Mouse (Mus musculus) embryonic fibroblast, embryonic 13.5 days (primary cell): Measurements from ENCODE around the gene Zfp13. TPM values are rescaled to one million over a fixed set of nuclear protein-coding genes. Genes with fewer than 3 reads are reported as not detected.

Source experiments
- H3K27ac ChIP-seq: 2 replicates; pipeline ENCODE4 v1.5.1; 2012; ENCODE audit warnings: low read length, control low read depth, inconsistent platforms; ENCODE audit not compliant: insufficient read depth
- H3K4me1 ChIP-seq: 2 replicates; pipeline ENCODE4 v1.6.1; 2011; ENCODE audit warnings: low read length; ENCODE audit not compliant: control insufficient read depth, insufficient read depth
- H3K4me3 ChIP-seq: 2 replicates; pipeline ENCODE4 v1.5.1; 2011; ENCODE audit warnings: mild to moderate bottlenecking, control low read depth, low read length; ENCODE audit not compliant: insufficient read depth
- CTCF ChIP-seq: IDR thresholded peaks from 2 replicates; pipeline ENCODE4 v1.5.1; 2011; ENCODE audit warnings: mild to moderate bottlenecking, control low read depth, low read length, moderate library complexity, borderline replicate concordance; ENCODE audit not compliant: insufficient read depth
- POLR2A ChIP-seq: IDR thresholded peaks from 2 replicates; pipeline ENCODE4 v1.6.1; 2011; ENCODE audit warnings: low read depth, mild to moderate bottlenecking, control low read depth, low read length, moderate library complexity
- polyA plus RNA-seq: library from polyadenylated mRNA; stranded (reverse); fragments of >200 nt; gene quantifications from 2 replicates; pipeline ENCODE4 v1.2.4, GENCODE M21; 2011; ENCODE audit warnings: low read depth; ENCODE audit not compliant: missing spikeins, insufficient read length

The Zfp13 gene
- polyA plus RNA-seq, 1 experiment: 8.1 TPM

GRCm38 (mm10) chr17:23568370-23568769 lies 30.9 kb downstream of the Zfp13 start:
- Histone ChIP-seq H3K27ac (no peak overlapping the region), H3K4me3 (no peak overlapping the region), H3K4me1 (peaks cover 4% of the 10 kb centered on the region; the same call in 1 of the 2 replicates)
- no peak for TF ChIP-seq POLR2A
- TF ChIP-seq CTCF: no peak

DNA sequence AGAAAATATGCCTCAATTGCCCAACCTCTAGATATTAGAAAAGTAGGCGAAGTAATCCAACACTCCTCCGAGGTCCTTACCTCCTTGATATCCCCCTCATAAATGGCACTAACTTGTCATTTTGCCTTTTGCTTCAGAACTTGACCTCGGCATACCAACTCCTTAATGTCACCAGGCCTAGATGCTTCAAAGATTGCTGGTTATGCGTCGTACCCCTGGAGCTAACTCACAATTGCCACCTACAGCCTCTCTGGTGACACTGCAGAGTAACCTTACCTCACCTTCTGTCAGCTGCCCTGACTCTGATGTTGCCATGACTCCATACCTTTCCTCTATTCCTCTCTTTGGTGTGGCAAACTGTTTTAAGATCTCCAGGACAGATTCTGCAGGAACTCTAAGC lies 32.5 kb downstream of the Zfp13 start:
- Histone ChIP-seq H3K4me3 (no peak overlapping the region), H3K4me1 (peaks cover 4% of the 10 kb centered on the region; the same call in 1 of the 2 replicates), H3K27ac (no peak overlapping the region)
- TF ChIP-seq POLR2A: no peak
- no peak for TF ChIP-seq CTCF

DNA sequence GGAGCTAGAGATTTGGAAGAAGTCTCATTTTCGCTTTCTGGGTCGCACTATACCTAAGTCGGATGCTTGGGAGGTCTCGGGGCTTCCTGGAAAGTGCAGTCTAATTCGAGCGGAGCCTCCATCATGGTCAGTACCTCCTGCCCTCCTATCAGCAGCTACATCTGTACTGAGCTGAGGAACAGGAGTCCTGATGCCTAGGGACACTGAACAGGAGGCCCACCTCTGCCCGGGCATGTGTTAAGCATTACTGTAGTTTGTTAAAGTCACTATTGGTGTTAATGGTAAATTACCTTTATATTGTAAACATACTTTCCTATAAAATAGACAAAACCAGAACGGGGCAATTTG lies 34.9 kb downstream of the Zfp13 start:
- TF ChIP-seq CTCF: no peak
- no peak for TF ChIP-seq POLR2A
- Histone ChIP-seq H3K27ac (peak overlapping the region; percentile 79), H3K4me3 (peak overlapping the region; percentile 90), H3K4me1 (peaks cover 4% of the 10 kb centered on the region; the same call in 1 of the 2 replicates)

GRCm38 (mm10) chr17:23563595-23564367 lies 35.5 kb downstream of the Zfp13 start, which contains the start of gene Zfp213:
TSS of gene Zfp213 (minus strand) at chr17:23564238.
- TF ChIP-seq POLR2A (peak; percentile 80; the same call in 1 of the 2 replicates), CTCF (no peak)
- H3K4me1 ChIP-seq: peaks cover 4% of the 10 kb centered on the region; the same call in 1 of the 2 replicates
- peak within 1 kb of the TSS; percentile 79 for H3K27ac ChIP-seq
- peak within 1 kb of the TSS; percentile 96 for H3K4me3 ChIP-seq

DNA sequence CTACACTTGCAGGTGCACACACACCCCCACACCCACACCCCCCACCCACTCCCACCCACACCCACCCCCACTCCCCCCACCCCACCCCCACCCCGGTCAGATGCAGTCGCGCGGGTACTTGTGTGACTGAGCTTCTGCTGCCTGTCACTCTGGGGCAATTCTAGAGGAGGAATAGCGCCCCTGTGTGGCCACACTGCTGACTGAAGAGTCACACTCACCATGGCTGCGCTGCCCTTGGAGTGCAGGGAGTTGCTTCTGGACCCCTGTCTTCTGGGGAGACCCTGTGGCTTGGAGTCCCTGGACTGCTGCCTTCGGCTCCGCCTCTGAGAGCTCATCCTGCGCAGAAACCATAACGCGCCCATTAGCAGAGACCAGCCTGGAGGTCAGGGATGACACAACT lies 39.5 kb downstream of the Zfp13 start:
- Histone ChIP-seq H3K4me3 (no peak overlapping the region), H3K4me1 (peaks cover under 1% of the 10 kb centered on the region; the same call in 1 of the 2 replicates), H3K27ac (no peak overlapping the region)
- TF ChIP-seq POLR2A (no peak), CTCF (peak; percentile 40; the same call in 1 of the 2 replicates)

DNA sequence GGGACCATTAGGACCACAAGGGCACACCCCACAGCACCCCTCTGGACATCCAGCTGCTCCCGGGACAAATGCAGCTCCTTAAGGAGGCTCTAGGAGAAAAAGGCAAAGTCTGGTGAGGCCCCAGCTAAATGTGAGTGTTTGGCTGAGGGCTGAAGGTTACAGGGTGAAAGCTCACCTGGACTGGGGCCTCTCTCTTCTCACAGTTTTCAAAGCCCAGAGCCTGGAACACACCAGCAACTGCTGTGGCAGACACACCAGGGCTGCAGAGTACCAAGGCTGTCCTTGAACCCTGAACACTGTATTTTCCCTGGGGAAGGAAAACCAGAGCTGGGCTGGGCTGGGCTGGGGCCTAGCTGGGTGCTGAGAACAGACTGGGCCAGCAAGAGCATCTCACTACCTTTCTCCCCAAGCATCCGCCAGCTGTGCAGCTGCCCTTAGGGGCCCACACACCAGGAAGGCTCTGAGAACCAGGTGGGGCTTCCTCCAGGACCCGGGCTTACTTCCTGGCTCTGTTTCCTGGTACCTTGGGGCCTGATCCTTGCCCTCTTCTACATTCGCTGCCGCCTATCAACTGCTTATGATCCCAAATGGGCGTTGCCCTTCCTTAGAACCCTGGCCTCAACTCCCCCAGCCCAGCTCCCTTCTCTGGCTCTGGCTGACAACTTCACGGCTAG lies 43.9 kb downstream of the Zfp13 start:
- Histone ChIP-seq H3K4me1 (no peaks in the 10 kb centered on the region), H3K27ac (no peak overlapping the region), H3K4me3 (no peak overlapping the region)
- TF ChIP-seq POLR2A (no peak), CTCF (no peak)

DNA sequence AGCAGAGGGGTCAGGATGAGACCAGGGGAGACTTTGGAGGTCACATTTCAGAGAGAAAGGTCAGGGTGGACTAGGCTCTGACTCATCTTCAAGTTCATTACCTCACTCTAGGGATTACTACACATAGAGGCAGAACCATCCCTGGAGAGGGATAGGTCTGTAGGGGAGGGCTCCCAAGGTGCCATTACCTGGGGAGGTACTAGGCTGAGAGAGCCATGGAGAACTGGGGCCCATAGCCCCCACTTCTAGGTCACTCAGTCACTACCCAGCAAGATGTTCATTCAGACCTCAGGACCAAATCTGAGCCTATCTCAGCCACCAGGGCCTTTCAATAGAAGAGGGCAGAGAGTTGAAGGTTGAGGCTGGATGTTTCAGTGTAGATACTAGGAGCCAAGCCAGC lies 45.0 kb downstream of the Zfp13 start:
- Histone ChIP-seq H3K4me1 (no peaks in the 10 kb centered on the region), H3K27ac (no peak overlapping the region), H3K4me3 (no peak overlapping the region)
- no peak for TF ChIP-seq POLR2A
- no peak for TF ChIP-seq CTCF

DNA sequence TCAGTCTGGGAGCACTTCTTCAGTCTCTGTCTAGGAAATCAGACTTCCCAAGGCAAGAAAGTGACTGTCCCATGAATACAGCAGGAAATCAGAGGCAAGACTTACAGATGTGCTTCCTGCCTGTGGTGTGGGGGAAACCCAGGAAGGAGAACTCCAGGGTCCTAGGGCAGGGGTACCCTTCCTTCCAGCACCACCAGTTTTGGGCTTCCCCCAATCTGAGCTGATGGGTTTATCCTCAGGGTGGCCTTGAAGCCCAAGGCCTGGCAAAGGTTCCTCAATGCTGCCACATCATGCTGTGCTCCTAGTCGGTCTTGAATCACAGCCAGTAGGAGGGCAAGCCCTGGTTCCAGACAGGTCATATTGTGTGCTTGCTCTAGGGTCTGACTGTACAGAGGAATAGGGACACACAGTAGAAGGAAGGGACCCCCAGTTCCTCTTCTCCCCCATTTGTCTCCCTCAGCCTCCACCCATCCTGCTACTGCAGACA lies 45.6 kb downstream of the Zfp13 start:
- no peak overlapping the region for H3K4me3 ChIP-seq
- no peaks in the 10 kb centered on the region for H3K4me1 ChIP-seq
- H3K27ac ChIP-seq: no peak overlapping the region
- TF ChIP-seq CTCF (no peak), POLR2A (no peak)

DNA sequence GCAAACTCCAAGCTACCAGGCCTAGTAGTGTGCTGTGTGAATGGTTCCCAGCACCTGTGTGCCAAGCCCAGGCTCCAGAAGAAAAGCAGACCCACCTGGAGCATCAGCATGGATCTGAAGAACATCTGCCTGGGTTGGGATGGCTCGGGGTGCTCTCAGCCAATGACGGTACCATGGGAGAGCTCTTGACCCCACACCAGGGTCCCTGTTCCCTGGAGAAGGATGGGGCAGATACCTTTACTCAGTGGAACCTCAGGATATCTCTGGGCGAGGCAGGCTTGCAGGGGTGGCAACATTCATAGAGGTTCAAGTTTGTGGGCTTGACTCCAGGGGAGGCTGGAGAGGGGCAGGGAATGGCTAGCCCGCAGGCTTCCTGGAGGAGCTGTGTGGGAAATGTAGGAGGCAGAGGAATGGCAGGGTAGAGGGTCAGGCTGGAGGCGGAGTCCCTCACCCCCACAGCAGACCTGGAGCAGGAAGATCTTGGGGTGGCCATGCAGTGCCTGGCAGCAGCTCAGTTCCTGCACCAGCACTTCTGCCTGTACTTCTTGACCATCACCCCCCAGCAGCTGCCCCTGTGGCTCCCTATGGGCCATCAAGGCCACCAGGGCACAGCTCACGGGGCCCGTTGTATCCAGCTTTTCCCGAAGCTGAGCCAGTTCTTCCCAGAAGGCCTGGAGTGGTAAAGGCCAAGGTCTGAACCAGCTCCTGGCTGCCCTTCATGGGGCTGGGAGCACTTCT lies 46.2 kb downstream of the Zfp13 start:
- no peak overlapping the region for H3K27ac ChIP-seq
- no peak overlapping the region for H3K4me3 ChIP-seq
- TF ChIP-seq POLR2A (no peak), CTCF (no peak)
- no peaks in the 10 kb centered on the region for H3K4me1 ChIP-seq

- TF ChIP-seq CTCF: no peak
- no peak for TF ChIP-seq POLR2A
- Histone ChIP-seq H3K4me1 (no peaks in the 10 kb centered on the region), H3K27ac (no peak overlapping the region), H3K4me3 (no peak overlapping the region)
Observed at GRCm38 (mm10) chr17:23551963-23552362, 47.3 kb downstream of the Zfp13 start.
